Mouse (Mus musculus) stomach, embryonic 15.5 days (tissue): ENCODE data around the gene Golph3l. TPM values are rescaled to one million over a fixed set of nuclear protein-coding genes. Genes with fewer than 3 reads are reported as not detected.

Experiments
- ATAC-seq: fragments of 200-750 bp; cut with Nextera tagmentation; 2 replicates; pipeline ENCODE4 v1.8.0; 2017; ENCODE audit warnings: low read depth, moderate number of reproducible peaks, moderate TSS enrichment; ENCODE audit not compliant: insufficient read depth, low FRiP score
- H3K27ac ChIP-seq: fragments of 300-500 bp; sonication (generic); 2 replicates; pipeline ENCODE4 v1.5.1; 2015; ENCODE audit warnings: mild to moderate bottlenecking, inconsistent platforms
- H3K27me3 ChIP-seq: fragments of 300-500 bp; sonication (generic); replicated peaks from 2 replicates; pipeline ENCODE4 v1.6.1; 2015; ENCODE audit warnings: inconsistent platforms
- H3K36me3 ChIP-seq: fragments of 300-500 bp; sonication (generic); 2 replicates; pipeline ENCODE4 v1.6.1; 2015; ENCODE audit warnings: inconsistent platforms
- H3K4me1 ChIP-seq: fragments of 300-500 bp; sonication (generic); 2 replicates; pipeline ENCODE4 v1.6.1; 2015; ENCODE audit warnings: inconsistent platforms
- H3K4me2 ChIP-seq: fragments of 300-500 bp; sonication (generic); 2 replicates; pipeline ENCODE4 v1.6.1; 2015; ENCODE audit warnings: mild to moderate bottlenecking, inconsistent platforms
- H3K4me3 ChIP-seq: fragments of 300-500 bp; sonication (generic); replicated peaks from 2 replicates; pipeline ENCODE4 v1.5.1; 2015; ENCODE audit warnings: inconsistent platforms
- H3K9ac ChIP-seq: fragments of 300-500 bp; sonication (generic); 2 replicates; pipeline ENCODE4 v1.6.1; 2015; ENCODE audit warnings: inconsistent platforms
- H3K9me3 ChIP-seq: fragments of 300-500 bp; sonication (generic); 2 replicates; pipeline ENCODE4 v1.6.1; 2016; ENCODE audit warnings: inconsistent platforms
- WGBS: fragments of 180-500 bp; shearing (Covaris S2); methylation state at CpG from one replicate; pipeline ENCODE4 v1.1.7; 2015; 5-methylcytosine and 5-hydroxymethylcytosine counted together
- polyA plus RNA-seq: library from polyadenylated mRNA; unstranded; fragments of >200 nt; fragmentation: Nextera tagmentation; extraction: Ambion mirVana; gene quantifications from 2 replicates; pipeline ENCODE4 v1.2.1, GENCODE M21; 2015

Gene Golph3l
- polyA plus RNA-seq, 1 experiment from 2014 or later, result 36.5 TPM

DNA sequence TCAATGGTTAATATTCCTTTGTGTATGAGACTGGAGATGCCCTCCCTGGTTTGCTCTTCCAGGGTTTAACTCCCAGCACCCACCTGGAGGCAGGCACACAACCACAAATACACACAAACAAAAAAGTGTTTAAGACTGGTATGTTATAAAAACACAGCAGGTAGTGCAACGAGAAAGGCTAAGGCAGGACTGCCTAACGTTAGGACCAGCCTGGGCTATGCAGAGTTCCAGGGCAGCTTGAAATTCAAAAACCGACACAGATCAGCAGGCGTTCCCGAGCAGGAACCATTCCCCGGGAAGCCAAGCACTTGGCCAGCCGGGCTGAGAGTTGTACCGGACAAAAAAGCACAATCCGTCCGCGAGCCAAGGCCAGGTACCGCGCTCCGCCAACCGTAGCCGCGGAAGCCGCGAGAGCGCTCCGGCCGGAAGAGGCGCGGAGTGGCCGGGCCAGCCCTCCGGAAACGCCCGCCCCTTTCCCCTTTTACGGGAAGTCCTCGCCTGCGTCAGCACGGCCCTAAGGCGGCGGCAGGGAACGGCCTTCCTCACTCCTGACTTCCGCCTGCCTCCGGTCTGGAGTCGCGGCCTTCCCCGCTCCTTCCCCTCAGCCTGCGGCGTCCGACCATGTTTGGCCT, 69.6 kb downstream of the Golph3l start, which contains the start of gene Mcl1:
TSS of gene Mcl1 (plus strand) at position 553 of the 632 bp plus-strand sequence.
- Histone ChIP-seq H3K27ac (peak within 1 kb of the TSS; percentile 98), H3K4me3 (peak within 1 kb of the TSS; percentile 94), H3K4me2 (peak within 1 kb of the TSS; percentile 67), H3K36me3 (peaks cover 8% of the 10 kb centered on the region; the same call in 1 of the 2 replicates), H3K27me3 (no peaks in the 10 kb centered on the region), H3K9ac (peak within 1 kb of the TSS; percentile 96), H3K9me3 (no peaks in the 10 kb centered on the region), H3K4me1 (peaks cover 23% of the 10 kb centered on the region)
- peak; percentile 96 for ATAC-seq
- under 1% methylated on average over 42 of the region's 43 CpGs for WGBS

DNA sequence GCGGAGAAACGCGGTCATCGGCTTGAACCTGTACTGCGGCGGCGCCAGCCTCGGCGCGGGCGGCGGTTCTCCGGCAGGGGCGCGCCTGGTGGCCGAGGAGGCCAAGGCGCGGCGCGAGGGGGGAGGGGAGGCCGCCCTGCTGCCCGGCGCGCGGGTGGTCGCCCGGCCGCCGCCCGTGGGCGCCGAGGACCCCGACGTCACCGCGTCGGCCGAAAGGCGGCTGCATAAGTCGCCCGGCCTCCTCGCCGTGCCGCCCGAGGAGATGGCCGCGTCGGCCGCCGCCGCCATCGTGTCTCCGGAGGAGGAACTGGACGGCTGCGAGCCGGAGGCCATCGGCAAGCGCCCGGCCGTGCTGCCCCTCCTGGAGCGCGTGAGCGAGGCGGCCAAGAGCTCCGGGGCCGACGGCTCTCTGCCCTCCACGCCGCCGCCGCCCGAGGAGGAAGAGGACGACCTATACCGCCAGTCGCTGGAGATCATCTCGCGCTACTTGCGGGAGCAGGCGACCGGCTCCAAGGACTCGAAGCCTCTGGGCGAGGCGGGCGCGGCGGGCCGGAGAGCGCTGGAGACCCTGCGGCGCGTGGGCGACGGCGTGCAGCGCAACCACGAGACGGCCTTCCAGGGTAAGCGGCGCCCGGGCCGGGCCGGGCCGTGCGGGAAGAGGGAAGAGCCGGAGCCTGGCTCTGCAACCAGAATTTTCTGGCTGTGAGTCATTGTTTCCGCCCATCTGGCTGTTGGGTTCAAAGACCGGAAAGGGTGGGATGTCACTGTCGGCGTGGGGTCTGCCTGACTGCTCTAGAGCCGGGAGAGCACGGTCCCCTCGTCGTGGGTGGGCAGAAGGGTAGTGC, 70.4 kb downstream of the Golph3l start:
- Histone ChIP-seq H3K27ac (peak overlapping the region; percentile 98), H3K27me3 (no peaks in the 10 kb centered on the region), H3K4me3 (peak overlapping the region; percentile 94), H3K36me3 (peaks cover 12% of the 10 kb centered on the region; the same call in 1 of the 2 replicates), H3K4me1 (peaks cover 21% of the 10 kb centered on the region; the same call in 1 of the 2 replicates), H3K9ac (peak overlapping the region; percentile 96), H3K4me2 (peak overlapping the region; percentile 67), H3K9me3 (no peaks in the 10 kb centered on the region)
- WGBS, result under 1% methylated on average over 102 of the region's 113 CpGs
- ATAC-seq, result peak; percentile 37

DNA sequence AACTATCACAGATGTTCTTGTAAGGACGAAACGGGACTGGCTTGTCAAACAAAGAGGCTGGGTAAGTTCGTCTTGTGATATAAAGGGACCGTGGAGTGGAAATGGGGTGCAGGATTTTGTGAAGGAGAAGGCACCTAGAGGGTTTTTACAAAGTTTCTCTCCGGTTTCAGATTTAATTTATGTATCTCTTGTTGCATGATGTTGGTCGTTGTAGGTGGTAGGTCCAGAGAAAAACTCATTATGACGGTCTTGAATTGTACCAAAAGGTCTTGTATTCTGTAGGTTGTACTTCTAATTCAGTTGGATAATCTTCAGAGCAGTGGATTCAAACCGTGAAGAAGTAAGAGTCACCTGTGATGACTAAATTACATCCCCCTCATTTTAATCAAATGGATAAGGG, 71.2 kb downstream of the Golph3l start:
- ATAC-seq, result no peak
- under 1% methylated on average over 8 of the region's 8 CpGs for WGBS
- peak overlapping the region; percentile 67 for H3K4me2 ChIP-seq

DNA sequence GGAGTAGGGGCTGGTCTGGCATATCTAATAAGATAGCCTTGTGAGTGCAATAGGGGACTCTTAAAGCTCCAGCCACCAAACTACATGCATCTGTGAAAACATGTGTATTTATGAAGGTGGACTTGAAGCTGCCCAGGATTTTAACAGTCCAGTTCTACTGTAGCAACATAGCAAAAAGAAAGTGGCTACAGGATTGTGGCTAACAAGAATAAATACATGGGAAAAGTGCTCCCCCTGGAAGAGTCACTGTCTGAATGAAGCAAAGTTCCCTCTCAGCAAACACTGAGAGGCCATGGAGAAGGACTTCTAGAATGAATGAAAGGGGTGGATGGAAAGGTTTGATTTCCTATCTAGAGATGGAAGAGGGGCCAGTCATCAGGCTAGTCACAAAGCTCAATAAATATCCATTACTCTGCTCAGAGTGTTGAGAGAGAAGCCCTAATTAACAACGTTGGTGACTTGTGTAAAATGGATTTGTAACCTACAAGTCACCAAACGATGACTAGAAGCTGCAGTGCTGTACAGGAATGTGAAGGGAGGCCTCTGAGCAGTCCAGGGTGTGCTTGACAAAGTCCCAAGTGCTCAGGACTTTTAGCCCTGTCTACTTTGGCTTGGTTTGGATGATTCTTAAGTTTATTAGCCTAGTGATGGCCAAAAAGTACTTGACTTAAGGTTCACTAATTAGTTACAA, 72.2 kb downstream of the Golph3l start:
- H3K27ac ChIP-seq, result peak overlapping the region; percentile 48; the same call in 1 of the 2 replicates
- no peak for ATAC-seq
- H3K36me3 ChIP-seq, result peaks cover 16% of the 10 kb centered on the region; the same call in 1 of the 2 replicates
- H3K27me3 ChIP-seq, result no peaks in the 10 kb centered on the region
- H3K4me2 ChIP-seq, result peak overlapping the region; percentile 67
- H3K9ac ChIP-seq, result peak overlapping the region; percentile 96; the same call in 1 of the 2 replicates
- peak overlapping the region; percentile 94 for H3K4me3 ChIP-seq
- H3K9me3 ChIP-seq, result no peaks in the 10 kb centered on the region
- WGBS, result 19% methylated on average over 2 of the region's 2 CpGs
- peaks cover 31% of the 10 kb centered on the region; the same call in 1 of the 2 replicates for H3K4me1 ChIP-seq

More for the DNA sequence above, 71.2 kb downstream of the Golph3l start:
- Histone ChIP-seq H3K4me3 (peak overlapping the region; percentile 94), H3K9ac (peak overlapping the region; percentile 96), H3K27me3 (no peaks in the 10 kb centered on the region), H3K36me3 (peaks cover 16% of the 10 kb centered on the region; the same call in 1 of the 2 replicates), H3K9me3 (no peaks in the 10 kb centered on the region), H3K27ac (peak overlapping the region; percentile 98; the same call in 1 of the 2 replicates), H3K4me1 (peaks cover 30% of the 10 kb centered on the region; the same call in 1 of the 2 replicates)

DNA sequence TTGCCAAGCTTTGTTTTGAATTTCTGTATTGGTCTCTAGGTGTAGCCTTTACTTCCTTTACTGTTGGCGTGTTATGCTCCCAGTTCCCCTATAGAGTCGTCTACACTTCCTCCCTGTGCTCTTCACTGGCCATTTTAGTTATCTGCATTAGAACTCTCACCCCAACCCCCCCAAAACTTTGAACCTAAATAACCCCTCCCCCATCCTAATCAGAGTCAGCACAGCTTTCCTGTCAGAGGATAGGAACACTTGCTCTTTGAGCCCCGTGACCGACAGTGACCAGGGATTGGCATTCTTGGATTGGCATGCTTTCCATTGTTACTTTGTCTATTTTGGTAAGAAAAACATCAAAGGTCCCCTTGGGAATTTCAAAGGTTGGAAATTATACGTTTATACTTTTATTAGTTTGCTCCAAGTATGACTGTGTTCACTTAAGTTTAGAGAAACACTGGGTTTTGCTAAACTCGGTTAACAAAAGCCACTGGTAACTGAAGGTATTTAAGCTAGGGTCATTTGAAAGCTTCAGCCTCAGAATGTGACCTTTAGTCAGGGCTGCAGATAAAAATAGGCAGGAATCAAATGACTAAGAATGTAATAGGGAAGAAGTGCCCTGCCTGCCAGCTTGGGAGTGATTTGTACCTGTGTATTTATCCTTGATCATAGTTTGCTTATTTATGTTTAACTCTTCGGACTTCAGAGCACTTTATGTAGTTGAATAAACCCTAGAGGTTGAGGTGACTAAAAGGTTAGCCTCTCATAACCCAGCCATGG, 73.4 kb downstream of the Golph3l start:
- Histone ChIP-seq H3K9ac (no peak overlapping the region), H3K27me3 (no peaks in the 10 kb centered on the region), H3K27ac (peak overlapping the region; percentile 0; the same call in 1 of the 2 replicates), H3K36me3 (peaks cover 16% of the 10 kb centered on the region; the same call in 1 of the 2 replicates), H3K4me2 (peak overlapping the region; percentile 67), H3K9me3 (no peaks in the 10 kb centered on the region), H3K4me3 (peak overlapping the region; percentile 0; the same call in 1 of the 2 replicates), H3K4me1 (peaks cover 41% of the 10 kb centered on the region)
- 29% methylated on average over 7 of the region's 7 CpGs for WGBS
- no peak for ATAC-seq

DNA sequence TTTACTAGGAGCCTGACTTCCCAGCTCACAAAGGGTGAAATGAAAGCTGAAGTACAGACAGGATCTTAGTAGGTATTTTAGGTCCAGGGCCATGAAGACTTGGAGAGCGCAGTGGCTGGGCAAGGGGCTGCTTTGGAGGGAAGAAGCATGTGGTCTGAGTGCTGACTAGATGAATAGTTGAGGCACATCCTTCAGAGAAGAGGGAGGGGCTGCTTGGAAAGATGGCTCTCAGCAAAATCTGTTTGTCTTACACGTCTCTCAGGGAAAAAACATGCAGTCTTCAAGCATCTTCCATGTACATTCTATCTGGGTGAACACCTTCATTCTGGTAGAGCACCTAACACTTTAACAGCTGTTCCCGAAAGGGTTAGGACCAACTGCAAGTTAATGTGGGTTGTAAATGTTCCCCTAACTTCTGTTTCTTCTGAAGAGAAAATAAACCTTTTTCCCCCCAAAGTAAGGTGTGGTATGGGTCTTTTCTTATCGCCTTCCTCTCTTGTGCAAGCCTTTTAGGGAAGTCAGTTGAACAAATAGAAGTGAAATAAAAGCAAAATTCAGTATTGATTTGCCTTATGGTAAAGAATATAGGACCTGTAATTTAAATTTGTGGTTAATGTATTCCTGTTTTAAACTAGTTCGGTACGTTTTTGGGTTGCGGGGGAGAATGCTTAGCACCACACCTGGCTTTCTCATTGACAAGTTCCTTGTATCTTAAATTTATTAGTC, 74.2 kb downstream of the Golph3l start:
- peak overlapping the region; percentile 4; the same call in 1 of the 2 replicates for H3K4me3 ChIP-seq
- peak overlapping the region; percentile 67; the same call in 1 of the 2 replicates for H3K4me2 ChIP-seq
- no peak overlapping the region for H3K9ac ChIP-seq
- H3K9me3 ChIP-seq, result no peaks in the 10 kb centered on the region
- H3K4me1 ChIP-seq, result peaks cover 48% of the 10 kb centered on the region
- H3K27me3 ChIP-seq, result no peaks in the 10 kb centered on the region
- H3K27ac ChIP-seq, result peak overlapping the region; percentile 33; the same call in 1 of the 2 replicates
- no peak for ATAC-seq
- 68% methylated on average over 7 of the region's 7 CpGs for WGBS
- peaks cover 16% of the 10 kb centered on the region; the same call in 1 of the 2 replicates for H3K36me3 ChIP-seq

DNA sequence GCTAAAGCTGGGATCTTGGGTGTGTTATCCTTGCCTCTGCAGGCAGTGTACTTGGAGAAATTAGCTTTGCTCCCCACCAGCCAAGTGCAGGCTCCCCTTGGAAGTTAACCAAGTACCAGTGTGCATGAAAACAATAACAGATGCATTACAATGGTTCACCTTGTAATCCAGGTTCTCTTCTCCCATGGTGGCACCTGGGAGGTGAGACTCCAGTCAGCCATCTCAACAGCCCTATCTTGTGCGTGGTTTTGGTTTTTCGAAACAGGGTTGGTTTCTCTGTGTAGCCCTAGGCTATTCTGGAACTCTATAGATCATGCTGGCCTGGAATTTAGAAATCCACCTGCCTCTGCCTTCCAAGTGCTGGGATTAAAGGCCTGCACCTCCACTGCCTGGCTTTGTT, 74.8 kb downstream of the Golph3l start:
- Histone ChIP-seq H3K4me1 (peaks cover 54% of the 10 kb centered on the region), H3K27me3 (no peaks in the 10 kb centered on the region), H3K27ac (peak overlapping the region; percentile 33; the same call in 1 of the 2 replicates), H3K36me3 (peaks cover 16% of the 10 kb centered on the region; the same call in 1 of the 2 replicates), H3K9ac (no peak overlapping the region), H3K9me3 (no peaks in the 10 kb centered on the region), H3K4me3 (no peak overlapping the region), H3K4me2 (no peak overlapping the region)
- WGBS, result 81% methylated on average over 2 of the region's 2 CpGs
- ATAC-seq, result no peak

DNA sequence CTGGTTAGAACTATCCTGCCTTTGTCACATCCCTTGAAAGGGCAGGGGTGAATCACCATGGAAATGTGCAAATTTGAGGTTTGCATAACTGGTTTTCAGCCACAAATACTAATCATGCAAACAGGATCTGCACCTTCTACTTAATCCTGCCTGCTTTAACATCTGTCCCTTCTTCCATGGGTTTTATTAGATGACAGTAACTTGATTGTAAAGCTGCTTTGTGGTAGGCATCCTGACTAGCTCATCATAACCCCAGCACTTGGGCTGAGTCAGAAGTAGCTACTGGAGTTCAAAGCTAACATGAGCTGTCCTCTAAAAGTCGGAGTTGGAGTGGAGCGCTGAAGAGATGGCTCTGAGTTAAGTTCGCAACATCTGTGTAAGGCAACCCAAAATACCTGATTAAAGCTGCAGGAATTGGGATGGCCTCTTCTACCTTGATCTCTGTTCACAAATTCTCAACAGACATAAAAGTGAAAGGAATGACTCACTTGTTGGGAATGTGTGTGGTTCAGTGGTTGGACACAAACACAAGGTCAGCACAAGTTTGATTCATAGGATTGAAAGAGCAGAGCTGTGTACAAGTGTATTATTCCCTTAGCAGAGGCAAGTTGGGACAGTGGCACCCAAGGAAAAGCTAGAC, 75.4 kb downstream of the Golph3l start:
- 79% methylated on average over 3 of the region's 3 CpGs for WGBS
- Histone ChIP-seq H3K27me3 (no peaks in the 10 kb centered on the region), H3K4me2 (no peak overlapping the region), H3K36me3 (peaks cover 16% of the 10 kb centered on the region; the same call in 1 of the 2 replicates), H3K27ac (peak overlapping the region; percentile 33), H3K9me3 (no peaks in the 10 kb centered on the region), H3K4me1 (peaks cover 55% of the 10 kb centered on the region), H3K9ac (no peak overlapping the region), H3K4me3 (no peak overlapping the region)
- no peak for ATAC-seq

DNA sequence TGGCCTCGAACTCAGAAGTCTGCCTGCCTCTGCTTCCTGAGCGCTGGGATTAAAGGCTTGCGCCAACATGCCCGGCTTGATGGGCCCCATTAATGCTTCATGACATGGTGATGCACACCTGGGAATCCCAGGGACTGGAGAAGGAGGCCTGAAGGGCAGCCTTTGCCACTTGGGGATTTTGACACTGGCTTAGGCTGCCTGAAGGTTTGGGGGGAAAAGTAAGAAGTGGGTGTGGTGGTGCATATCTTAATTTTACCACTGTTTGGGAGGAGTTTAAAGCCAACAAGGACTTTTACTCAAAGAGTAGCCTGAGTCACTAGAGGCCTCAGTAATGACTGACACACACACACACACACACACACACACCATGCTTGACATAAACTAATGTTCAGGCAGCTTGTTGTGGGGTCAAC, 76.2 kb downstream of the Golph3l start:
- Histone ChIP-seq H3K27me3 (no peaks in the 10 kb centered on the region), H3K9ac (no peak overlapping the region), H3K4me1 (peaks cover 55% of the 10 kb centered on the region), H3K27ac (peak overlapping the region; percentile 33; the same call in 1 of the 2 replicates), H3K9me3 (no peaks in the 10 kb centered on the region), H3K4me2 (no peak overlapping the region), H3K36me3 (peaks cover 16% of the 10 kb centered on the region; the same call in 1 of the 2 replicates), H3K4me3 (no peak overlapping the region)
- no peak for ATAC-seq
- 85% methylated on average over 4 of the region's 4 CpGs for WGBS
